Mouse (Mus musculus): Measurements from ENCODE around the gene Hps1. TPM values are rescaled to one million over a fixed set of nuclear protein-coding genes. Genes with fewer than 3 reads are reported as not detected.

Gene Hps1
- polyA plus RNA-seq, 1 experiment from 2014 or later = 15.6 TPM

DNA sequence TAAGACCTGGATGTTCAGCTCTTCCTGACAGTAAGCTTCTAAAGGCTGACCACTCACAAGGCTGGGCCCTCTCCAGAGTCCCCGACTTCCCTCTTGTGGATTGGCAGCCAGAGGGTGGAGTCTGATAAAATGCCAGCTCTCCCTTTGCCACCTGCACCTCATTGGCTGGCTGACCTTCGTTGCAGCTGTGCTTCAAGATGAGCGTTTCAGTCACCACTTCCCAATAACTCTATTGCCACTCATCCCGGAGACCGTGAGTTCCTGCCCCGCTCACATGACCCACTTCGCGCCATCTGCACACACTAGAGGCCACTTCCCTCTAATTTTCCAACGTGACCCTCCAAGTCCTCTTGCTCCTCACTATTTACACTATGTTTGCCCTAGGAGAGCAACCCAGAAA lies 66.0 kb downstream of the Hps1 start:
- no peak overlapping the region for H3K4me3 ChIP-seq (replicated peaks; ENCODE audit: low read length)
- no peaks in the 10 kb centered on the region for H3K36me3 ChIP-seq (ENCODE audit: control insufficient read depth, insufficient read depth, low read length)
- H3K9ac ChIP-seq (ENCODE audit: low read length) = no peak overlapping the region
- no peaks in the 10 kb centered on the region for H3K9me3 ChIP-seq (replicated peaks; ENCODE audit: control insufficient read depth, low read length)
- no peaks in the 10 kb centered on the region for H3K4me1 ChIP-seq (ENCODE audit: control insufficient read depth, insufficient read depth, low read length)
- H3K4me2 ChIP-seq (ENCODE audit: low read depth, low read length) = no peak overlapping the region
- no peak overlapping the region for H3K27ac ChIP-seq (ENCODE audit: low read length)
- H3K27me3 ChIP-seq (ENCODE audit: control insufficient read depth, insufficient read depth, low read length) = no peaks in the 10 kb centered on the region
- ATAC-seq (ENCODE audit: insufficient read depth, low FRiP score) = no peak
- 81% methylated on average over 9 of the region's 9 CpGs for WGBS

Other genes starting within 250 kb of the Hps1 start
- gene Loxl4, start 167.2 kb downstream of the Hps1 start, polyA plus RNA-seq (2015; fragmentation: Nextera tagmentation; extraction: Ambion mirVana) = 5.0 and 5.1 TPM in 2 replicates
- gene Pyroxd2, start 27.2 kb downstream of the Hps1 start, polyA plus RNA-seq (2015; fragmentation: Nextera tagmentation; extraction: Ambion mirVana) = 5.1 and 5.4 TPM in 2 replicates